Mouse (Mus musculus) megakaryocyte, adult 5-6 weeks (primary cell): ENCODE results near the gene Maml3. TPM values are rescaled to one million over a fixed set of nuclear protein-coding genes. Genes with fewer than 3 reads are reported as not detected.

ENCODE experiments used
- ATAC-seq: 2 replicates; pipeline ENCODE4 v1.8.0; 2016; ENCODE audit warnings: mild to moderate bottlenecking, inconsistent platforms; ENCODE audit not compliant: poor library complexity, severe bottlenecking
- total RNA-seq, 2 experiments: library from RNA; stranded (forward) in 1 of 2; stranded (reverse) in 1 of 2; fragments of 153-499, 151-499 nt in 1 of 2; fragments of 221-1000, 200-1000 nt in 1 of 2; gene quantifications; 2 replicates each; pipeline versions ENCODE4 v1.2.3 to v1.2.4; 2015 to 2017

Maml3 gene
- total RNA-seq, 2 experiments from 2014 or later = 3.1 to 4.3 TPM

- ATAC-seq = no peak
Observed at GRCm38 (mm10) chr3:51796838-51797237, 308.0 kb downstream of the Maml3 start.

GRCm38 (mm10) chr3:51796219-51796828 is 308.6 kb downstream of the Maml3 start:
- ATAC-seq = peak; percentile 60

- no peak for ATAC-seq
Observed at GRCm38 (mm10) chr3:51791542-51791941, 313.3 kb downstream of the Maml3 start.

GRCm38 (mm10) chr3:51789389-51789904 is 315.4 kb downstream of the Maml3 start:
- peak; percentile 70 for ATAC-seq

GRCm38 (mm10) chr3:51788591-51789339 is 316.1 kb downstream of the Maml3 start:
- peak; percentile 58 for ATAC-seq

- ATAC-seq = no peak
Observed at GRCm38 (mm10) chr3:51787945-51788344, 316.9 kb downstream of the Maml3 start.

GRCm38 (mm10) chr3:51785796-51786195 is 319.1 kb downstream of the Maml3 start:
- no peak for ATAC-seq

- peak; percentile 33; the same call in 1 of the 2 replicates for ATAC-seq
Observed at GRCm38 (mm10) chr3:51782191-51782590, 322.7 kb downstream of the Maml3 start.

GRCm38 (mm10) chr3:51778738-51779592 is 325.9 kb downstream of the Maml3 start:
- no peak for ATAC-seq

- peak; percentile 21; the same call in 1 of the 2 replicates for ATAC-seq
Observed at GRCm38 (mm10) chr3:51778179-51778578, 326.7 kb downstream of the Maml3 start.

GRCm38 (mm10) chr3:51776018-51776611 is 328.8 kb downstream of the Maml3 start:
- ATAC-seq = no peak

GRCm38 (mm10) chr3:51773587-51773986 is 331.3 kb downstream of the Maml3 start:
- 0 out of 2 replicates have a peak, but pooled peaks have one; percentile 12 for ATAC-seq

- no peak for ATAC-seq
Observed at GRCm38 (mm10) chr3:51771839-51772630, 332.8 kb downstream of the Maml3 start.

GRCm38 (mm10) chr3:51769196-51769595 is 335.7 kb downstream of the Maml3 start:
- ATAC-seq = no peak

GRCm38 (mm10) chr3:51765220-51765923 is 339.5 kb downstream of the Maml3 start:
- no peak for ATAC-seq

- ATAC-seq = peak; percentile 10; the same call in 1 of the 2 replicates
Observed at GRCm38 (mm10) chr3:51764175-51764574, 340.7 kb downstream of the Maml3 start.

- no peak for ATAC-seq
Observed at GRCm38 (mm10) chr3:51762900-51763299, 342.0 kb downstream of the Maml3 start.

GRCm38 (mm10) chr3:51759534-51759933 is 345.3 kb downstream of the Maml3 start:
- ATAC-seq = no peak

- ATAC-seq = no peak
Observed at GRCm38 (mm10) chr3:51757032-51757431, 347.8 kb downstream of the Maml3 start.
